Mouse (Mus musculus) hindbrain, embryonic 14.5 days (tissue): Measurements from ENCODE around the gene Gp9. TPM values are rescaled to one million over a fixed set of nuclear protein-coding genes. Genes with fewer than 3 reads are reported as not detected.
"Not testable (repeated sequence)": the region's sequence is repeated elsewhere in the genome, so short reads cannot be mapped to it uniquely, and the experiment has no call there.

ENCODE experiments used
- ATAC-seq: fragments of 200-750 bp; cut with Nextera tagmentation; 2 replicates; pipeline ENCODE4 v1.8.0; 2017; ENCODE audit warnings: moderate number of reproducible peaks, mild to moderate bottlenecking, moderate TSS enrichment, moderate library complexity; ENCODE audit not compliant: low FRiP score
- DNase-seq: peaks from one replicate; pipeline ENCODE4 v3.0.0-alpha.2; 2015; ENCODE audit warnings: low spot score
- H3K27ac ChIP-seq: fragments of 300-500 bp; sonication (generic); 2 replicates; pipeline ENCODE4 v1.5.1; 2014; ENCODE audit warnings: mild to moderate bottlenecking, moderate library complexity
- H3K27me3 ChIP-seq: fragments of 300-500 bp; sonication (generic); 2 replicates; pipeline ENCODE4 v1.6.1; 2014; ENCODE audit warnings: mild to moderate bottlenecking, low read length, mixed read lengths; ENCODE audit not compliant: control insufficient read depth, insufficient read depth
- H3K36me3 ChIP-seq: fragments of 300-500 bp; sonication (generic); replicated peaks from 2 replicates; pipeline ENCODE4 v1.6.1; 2014; ENCODE audit not compliant: control insufficient read depth, insufficient read depth
- H3K4me1 ChIP-seq: fragments of 300-500 bp; sonication (generic); replicated peaks from 2 replicates; pipeline ENCODE4 v1.6.1; 2014; ENCODE audit warnings: antibody characterized with exemption, low read length, mixed read lengths; ENCODE audit not compliant: control insufficient read depth, insufficient read depth
- H3K4me2 ChIP-seq: fragments of 300-500 bp; sonication (generic); replicated peaks from 2 replicates; pipeline ENCODE4 v1.6.1; 2014; ENCODE audit warnings: mild to moderate bottlenecking, moderate library complexity
- H3K4me3 ChIP-seq: fragments of 300-500 bp; sonication (generic); replicated peaks from 2 replicates; pipeline ENCODE4 v1.5.1; 2014; ENCODE audit warnings: mild to moderate bottlenecking, low read length
- H3K9ac ChIP-seq: fragments of 300-500 bp; sonication (generic); 2 replicates; pipeline ENCODE4 v1.6.1; 2014
- H3K9me3 ChIP-seq: fragments of 300-500 bp; sonication (generic); 2 replicates; pipeline ENCODE4 v1.6.1; 2016; ENCODE audit warnings: low read length; ENCODE audit not compliant: control insufficient read depth
- WGBS: fragments of 180-500 bp; shearing (Covaris S2); extraction: QIAGEN DNeasy Blood & Tissue Kit; methylation state at CpG from one replicate; pipeline ENCODE4 v1.1.7; 2014; 5-methylcytosine and 5-hydroxymethylcytosine counted together
- polyA plus RNA-seq: library from polyadenylated mRNA; unstranded; fragments of >200 nt; fragmentation: Nextera tagmentation; extraction: Ambion mirVana; gene quantifications from 2 replicates; pipeline ENCODE4 v1.2.1, GENCODE M21; 2014

The Gp9 gene
- polyA plus RNA-seq, 1 experiment from 2014 or later = 0.83 TPM

DNA sequence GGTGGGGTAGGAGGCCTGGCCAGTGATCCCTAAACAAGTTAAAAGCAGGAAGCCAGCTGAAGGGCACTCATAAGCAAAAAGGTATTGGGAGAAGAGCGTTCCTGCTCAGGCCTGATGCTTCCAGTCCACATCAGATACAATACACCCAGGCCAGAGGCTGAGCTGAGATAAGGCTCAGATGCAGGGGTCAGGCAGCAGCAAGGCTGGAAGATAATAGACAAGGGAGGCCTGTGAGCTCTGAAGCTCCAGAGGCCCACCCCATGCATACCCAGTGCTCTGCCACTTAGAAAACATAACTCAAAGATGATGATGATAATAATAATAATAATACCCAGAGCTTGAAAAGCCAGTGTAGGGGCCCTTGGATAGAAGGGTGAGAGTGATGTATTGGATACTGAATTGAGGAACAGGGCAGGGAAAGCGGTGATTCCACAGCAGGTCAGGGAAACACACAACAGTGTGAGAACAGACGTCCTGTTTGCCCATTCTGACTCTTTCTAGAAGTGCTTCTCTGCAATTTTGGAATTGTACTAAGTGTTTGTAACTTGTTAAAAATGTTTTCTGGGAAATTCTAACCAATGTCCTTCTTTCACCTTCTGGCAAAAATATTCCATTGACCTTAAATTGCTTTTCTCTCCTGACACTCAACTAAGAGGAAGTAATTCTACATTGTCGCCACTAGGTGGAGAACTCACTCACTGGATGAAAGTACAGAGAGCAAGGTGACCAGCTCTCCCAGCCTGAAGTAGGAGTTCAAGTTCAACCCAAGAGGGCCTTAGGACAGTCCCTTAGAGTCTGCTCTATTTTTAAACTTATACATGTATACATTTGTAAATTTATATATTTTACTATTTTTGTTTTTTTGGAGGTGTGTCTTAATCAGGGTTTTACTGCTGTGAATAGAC, 14.2 kb upstream of the Gp9 start:
- 65% methylated on average over 4 of the region's 4 CpGs for WGBS
- peak; percentile 33 for DNase-seq

DNA sequence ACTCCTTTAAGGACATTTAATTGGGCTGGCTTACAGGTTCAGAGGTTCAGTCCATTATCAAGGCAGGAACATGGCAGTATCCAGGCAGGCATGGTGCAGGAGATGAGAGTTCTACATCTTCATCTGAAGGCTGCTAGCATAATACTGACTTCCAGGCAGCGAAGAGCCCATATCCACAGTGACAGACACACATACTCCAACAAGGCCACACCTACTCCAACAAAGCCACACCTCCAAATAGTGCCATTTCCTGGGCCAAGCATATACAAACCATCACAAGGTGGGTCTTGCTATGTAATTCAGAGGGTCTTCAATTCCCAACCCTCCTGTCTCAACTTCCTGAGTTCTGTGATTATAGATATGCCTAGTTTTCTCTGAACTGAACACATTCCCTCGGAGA, 13.6 kb upstream of the Gp9 start:
- H3K9ac ChIP-seq, H3K4me3 ChIP-seq, DNase-seq, H3K4me2 ChIP-seq, ATAC-seq, H3K9me3 ChIP-seq, H3K27ac ChIP-seq, H3K27me3 ChIP-seq, H3K36me3 ChIP-seq, H3K4me1 ChIP-seq: not testable (repeated sequence)
- WGBS = 90% methylated on average over 2 of the region's 2 CpGs

More for the DNA sequence above, 14.2 kb upstream of the Gp9 start:
- H3K27me3 ChIP-seq = no peaks in the 10 kb centered on the region
- H3K36me3 ChIP-seq = no peaks in the 10 kb centered on the region
- ATAC-seq = no peak
- H3K9me3 ChIP-seq = no peaks in the 10 kb centered on the region
- H3K27ac ChIP-seq = no peak overlapping the region
- no peak overlapping the region for H3K9ac ChIP-seq
- no peak overlapping the region for H3K4me3 ChIP-seq
- H3K4me2 ChIP-seq = no peak overlapping the region
- no peaks in the 10 kb centered on the region for H3K4me1 ChIP-seq

DNA sequence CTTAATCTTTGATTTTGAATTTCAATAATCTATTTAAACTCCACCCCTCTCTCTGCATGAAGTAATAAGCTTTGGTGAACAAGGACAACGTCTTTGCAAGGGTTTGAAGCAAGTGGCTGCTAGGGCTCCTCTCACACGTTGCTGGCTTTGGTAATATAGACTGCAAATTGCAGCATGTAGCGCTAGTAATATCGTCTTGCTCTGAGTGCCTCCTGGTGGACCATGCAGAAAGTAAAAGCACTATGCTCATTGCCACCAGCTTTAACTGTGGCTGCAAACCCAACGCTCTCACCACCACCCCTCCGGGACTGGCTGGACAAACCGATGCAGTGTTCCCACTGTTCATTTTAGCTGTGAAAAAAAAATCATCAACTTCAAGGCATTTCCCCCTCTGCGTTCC, 7.2 kb upstream of the Gp9 start:
- ATAC-seq (no peak), DNase-seq (peak; percentile 38)
- no peak overlapping the region for H3K9ac ChIP-seq
- H3K27me3 ChIP-seq = no peaks in the 10 kb centered on the region
- H3K9me3 ChIP-seq = no peaks in the 10 kb centered on the region
- no peaks in the 10 kb centered on the region for H3K4me1 ChIP-seq
- no peak overlapping the region for H3K4me2 ChIP-seq
- H3K27ac ChIP-seq = no peak overlapping the region
- WGBS = 51% methylated on average over 8 of the region's 8 CpGs
- no peaks in the 10 kb centered on the region for H3K36me3 ChIP-seq
- H3K4me3 ChIP-seq = no peak overlapping the region

DNA sequence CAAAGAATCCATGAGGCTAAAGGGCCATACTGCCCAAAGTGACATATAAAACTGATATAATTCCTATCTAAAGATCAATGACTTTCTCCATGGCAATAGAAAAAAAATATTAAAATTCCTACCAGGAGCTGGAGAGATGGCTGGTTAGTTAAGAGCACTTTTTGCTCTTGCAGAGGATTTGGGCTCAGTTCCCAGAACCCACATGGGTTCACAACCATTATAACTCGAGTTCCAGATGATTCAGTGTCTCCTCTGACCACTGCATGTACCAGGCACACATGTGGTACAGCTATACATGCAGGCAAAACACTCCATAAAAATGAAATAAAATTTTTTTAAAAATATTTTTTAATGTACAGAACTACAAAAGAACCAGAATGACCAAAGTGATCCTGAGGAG, 3.4 kb upstream of the Gp9 start:
- 44% methylated on average over 1 of the region's 1 CpGs for WGBS
- DNase-seq (peak; percentile 8), ATAC-seq (no peak)
- no peak overlapping the region for H3K9ac ChIP-seq
- H3K36me3 ChIP-seq = no peaks in the 10 kb centered on the region
- H3K4me3 ChIP-seq = no peak overlapping the region
- H3K27me3 ChIP-seq = no peaks in the 10 kb centered on the region
- H3K4me1 ChIP-seq = no peaks in the 10 kb centered on the region
- H3K27ac ChIP-seq = no peak overlapping the region
- no peak overlapping the region for H3K4me2 ChIP-seq
- H3K9me3 ChIP-seq = no peaks in the 10 kb centered on the region

DNA sequence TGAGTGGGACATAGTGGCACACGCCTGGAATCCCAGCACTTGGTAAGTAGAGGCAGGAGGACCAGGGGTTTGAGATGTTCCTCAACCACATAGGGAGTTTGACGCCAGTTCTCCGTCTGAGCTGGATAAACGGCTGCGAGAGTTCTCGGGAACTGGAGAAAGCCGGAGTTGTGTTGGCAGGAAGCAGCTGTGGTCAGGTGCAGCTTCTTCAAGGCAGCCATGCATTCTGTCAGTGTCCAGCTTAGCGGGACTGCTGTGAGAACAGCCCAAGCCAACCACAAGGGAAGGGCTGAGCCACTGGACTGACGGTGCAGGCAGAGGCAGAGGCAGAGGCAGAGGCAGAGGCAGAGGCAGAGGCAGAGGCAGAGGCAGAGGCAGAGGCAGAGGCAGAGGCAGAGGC, 3.0 kb upstream of the Gp9 start:
- Histone ChIP-seq H3K27ac (no peak overlapping the region), H3K4me1 (no peaks in the 10 kb centered on the region), H3K27me3 (no peaks in the 10 kb centered on the region), H3K36me3 (no peaks in the 10 kb centered on the region), H3K4me3 (no peak overlapping the region), H3K9me3 (no peaks in the 10 kb centered on the region), H3K4me2 (no peak overlapping the region), H3K9ac (no peak overlapping the region)
- ATAC-seq (no peak), DNase-seq (no peak)
- WGBS = 89% methylated on average over 9 of the region's 9 CpGs

DNA sequence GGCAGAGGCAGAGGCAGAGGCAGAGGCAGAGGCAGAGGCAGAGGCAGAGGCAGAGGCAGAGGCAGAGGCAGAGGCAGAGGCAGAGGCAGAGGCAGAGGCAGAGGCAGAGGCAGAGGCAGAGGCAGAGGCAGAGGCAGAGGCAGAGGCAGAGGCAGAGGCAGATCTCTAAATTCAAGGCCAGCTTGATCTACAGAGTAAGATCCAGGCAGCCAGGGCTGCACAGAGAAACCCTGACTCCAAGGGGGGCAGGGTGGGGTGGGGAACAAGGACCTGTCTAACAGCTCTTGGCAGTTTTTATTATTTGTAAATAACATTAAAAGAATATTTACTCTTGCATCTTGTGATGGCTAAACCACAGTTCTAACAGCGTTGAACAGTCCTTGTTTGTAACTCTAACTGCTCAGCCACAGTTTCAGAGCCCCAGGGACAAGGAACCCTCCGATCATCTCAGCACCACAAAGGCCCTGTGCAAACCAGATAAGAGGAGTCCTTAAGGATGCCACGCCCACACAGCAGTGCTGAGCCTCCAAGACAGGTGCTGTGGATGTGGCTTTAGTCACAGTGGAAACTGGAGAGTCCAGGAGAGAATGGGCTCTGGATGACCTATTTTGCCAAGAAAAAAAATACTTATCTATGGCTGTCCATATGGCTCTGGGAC, 2.2 kb upstream of the Gp9 start:
- H3K9ac ChIP-seq = no peak overlapping the region
- no peaks in the 10 kb centered on the region for H3K4me1 ChIP-seq
- H3K4me2 ChIP-seq = no peak overlapping the region
- no peak overlapping the region for H3K4me3 ChIP-seq
- H3K27me3 ChIP-seq = no peaks in the 10 kb centered on the region
- DNase-seq (no peak), ATAC-seq (no peak)
- no peaks in the 10 kb centered on the region for H3K9me3 ChIP-seq
- H3K36me3 ChIP-seq = no peaks in the 10 kb centered on the region
- WGBS = 78% methylated on average over 3 of the region's 3 CpGs
- no peak overlapping the region for H3K27ac ChIP-seq

DNA sequence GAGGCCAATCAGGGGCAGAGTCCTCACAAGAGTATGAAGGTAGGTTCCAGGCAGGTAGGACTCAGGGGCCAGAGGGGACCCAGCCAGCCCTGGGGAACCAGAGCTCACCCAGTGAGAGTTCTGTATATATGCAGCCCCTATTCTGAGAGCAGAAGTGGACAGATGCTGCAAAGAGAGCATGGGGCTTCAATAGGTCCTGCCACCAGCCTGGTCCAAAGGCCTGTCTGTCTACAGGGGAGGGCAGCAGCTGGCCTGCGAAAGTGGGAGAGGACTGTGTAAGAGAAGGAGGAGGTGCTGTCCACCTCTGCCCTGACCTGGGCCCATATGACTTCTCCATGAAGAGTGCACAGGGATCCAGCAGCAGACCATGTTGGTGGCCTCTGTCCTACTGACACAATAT, 1.2 kb upstream of the Gp9 start:
- Histone ChIP-seq H3K4me2 (no peak overlapping the region), H3K4me3 (no peak overlapping the region), H3K9ac (no peak overlapping the region), H3K27me3 (no peaks in the 10 kb centered on the region), H3K9me3 (no peaks in the 10 kb centered on the region), H3K4me1 (no peaks in the 10 kb centered on the region), H3K36me3 (no peaks in the 10 kb centered on the region), H3K27ac (no peak overlapping the region)
- DNase-seq (no peak), ATAC-seq (no peak)
- 100% methylated on average over 1 of the region's 1 CpGs for WGBS

DNA sequence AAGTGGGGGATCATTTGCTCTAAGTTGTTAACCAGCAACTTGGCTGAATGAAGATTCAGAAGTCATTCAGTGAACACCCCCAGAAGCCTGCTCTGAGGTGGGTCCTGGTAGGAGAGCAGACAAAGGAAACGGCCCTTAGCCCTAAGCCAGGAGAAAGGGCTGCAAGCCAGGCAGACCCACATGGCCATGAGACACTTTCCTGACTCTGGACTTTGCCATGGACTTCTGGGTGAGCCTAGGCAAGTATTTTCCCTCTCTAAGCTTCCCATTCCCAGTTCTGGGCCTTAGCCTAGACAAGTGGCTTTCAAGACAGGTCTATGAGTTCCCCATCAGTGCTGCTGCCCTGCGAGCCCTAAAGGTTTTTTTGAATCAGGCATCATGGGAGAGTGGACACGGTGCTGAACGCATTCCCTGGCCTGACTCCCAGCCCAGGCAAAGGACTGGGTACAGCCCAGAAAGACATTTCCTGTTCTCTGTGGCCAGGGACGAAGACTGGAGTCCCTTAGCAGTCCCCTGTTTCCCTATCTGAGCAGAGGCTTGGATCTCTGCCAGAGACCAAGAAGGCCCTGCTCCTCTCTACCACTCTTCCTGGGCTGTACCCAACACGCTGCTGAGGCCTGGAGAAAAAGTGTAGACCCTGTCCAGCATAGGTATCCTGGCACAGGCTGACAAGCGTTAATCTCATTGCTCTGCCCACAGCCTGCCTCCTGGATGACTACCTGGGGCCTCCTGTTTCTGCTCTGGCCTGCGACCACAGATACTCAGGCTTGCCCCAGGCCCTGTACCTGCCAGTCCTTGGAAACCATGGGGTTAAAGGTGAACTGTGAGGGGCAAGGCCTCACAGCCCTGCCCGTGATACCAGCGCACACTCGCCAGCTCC, 662 bp downstream of the Gp9 start:
- no peak overlapping the region for H3K9ac ChIP-seq
- H3K36me3 ChIP-seq = no peaks in the 10 kb centered on the region
- H3K27ac ChIP-seq = no peak overlapping the region
- H3K9me3 ChIP-seq = no peaks in the 10 kb centered on the region
- ATAC-seq (no peak), DNase-seq (no peak)
- no peak overlapping the region for H3K4me3 ChIP-seq
- H3K27me3 ChIP-seq = no peaks in the 10 kb centered on the region
- no peak overlapping the region for H3K4me2 ChIP-seq
- no peaks in the 10 kb centered on the region for H3K4me1 ChIP-seq
- 80% methylated on average over 11 of the region's 11 CpGs for WGBS
